Mouse (Mus musculus): ENCODE measurements around the gene Pla2g4b.

Gene Pla2g4b

GRCm38 (mm10) chr2:120032726-120033467 lies at the start of gene Pla2g4b:
Gene Pla2g4b, plus strand, starts transcription at chr2:120033417.
- in situ Hi-C loops (cut with MboI): no loop called here

- in situ Hi-C loops (cut with MboI): no loop called here
Measured at GRCm38 (mm10) chr2:119985871-119986270, 47.3 kb upstream of the Pla2g4b start.

GRCm38 (mm10) chr2:119986369-119986768 lies 46.8 kb upstream of the Pla2g4b start:
- in situ Hi-C loops (cut with MboI): no loop called here

GRCm38 (mm10) chr2:119987441-119987840 lies 45.8 kb upstream of the Pla2g4b start:
- in situ Hi-C loops (cut with MboI): no loop called here

- in situ Hi-C loops (cut with MboI): no loop called here
Measured at GRCm38 (mm10) chr2:119988952-119989351, 44.3 kb upstream of the Pla2g4b start.

- in situ Hi-C loops (cut with MboI): no loop called here
Measured at GRCm38 (mm10) chr2:119990881-119991280, 42.3 kb upstream of the Pla2g4b start.

GRCm38 (mm10) chr2:119992349-119992748 lies 40.9 kb upstream of the Pla2g4b start:
- in situ Hi-C loops (cut with MboI): no loop called here

GRCm38 (mm10) chr2:119993515-119993914 lies 39.7 kb upstream of the Pla2g4b start:
- in situ Hi-C loops (cut with MboI): no loop called here

GRCm38 (mm10) chr2:119994839-119995238 lies 38.4 kb upstream of the Pla2g4b start:
- in situ Hi-C loops (cut with MboI): no loop called here

- in situ Hi-C loops (cut with MboI): no loop called here
Measured at GRCm38 (mm10) chr2:119995391-119996281, 37.6 kb upstream of the Pla2g4b start.

- in situ Hi-C loops (cut with MboI): no loop called here
Measured at GRCm38 (mm10) chr2:119997354-119997753, 35.9 kb upstream of the Pla2g4b start.

- in situ Hi-C loops (cut with MboI): no loop called here
Measured at GRCm38 (mm10) chr2:119999731-120000130, 33.5 kb upstream of the Pla2g4b start.

GRCm38 (mm10) chr2:120000882-120001584 lies 32.2 kb upstream of the Pla2g4b start:
- in situ Hi-C loops (cut with MboI): no loop called here

GRCm38 (mm10) chr2:120001956-120002355 lies 31.3 kb upstream of the Pla2g4b start:
- in situ Hi-C loops (cut with MboI): no loop called here

GRCm38 (mm10) chr2:120003970-120004369 lies 29.2 kb upstream of the Pla2g4b start:
- in situ Hi-C loops (cut with MboI): no loop called here

GRCm38 (mm10) chr2:120006696-120007095 lies 26.5 kb upstream of the Pla2g4b start:
- in situ Hi-C loops (cut with MboI): no loop called here

GRCm38 (mm10) chr2:120007680-120008210 lies 25.5 kb upstream of the Pla2g4b start:
- in situ Hi-C loops (cut with MboI): no loop called here

GRCm38 (mm10) chr2:120008672-120009071 lies 24.5 kb upstream of the Pla2g4b start:
- in situ Hi-C loops (cut with MboI): no loop called here

- in situ Hi-C loops (cut with MboI): no loop called here
Measured at GRCm38 (mm10) chr2:120011462-120012200, 21.6 kb upstream of the Pla2g4b start.

GRCm38 (mm10) chr2:120012924-120013323 lies 20.3 kb upstream of the Pla2g4b start:
- in situ Hi-C loops (cut with MboI): no loop called here

- in situ Hi-C loops (cut with MboI): no loop called here
Measured at GRCm38 (mm10) chr2:120013831-120014486, 19.3 kb upstream of the Pla2g4b start.

Data from mature B cell (primary cell).